ENCODE assay signal across 13 mouse cellular contexts in the genomic region with DNA sequence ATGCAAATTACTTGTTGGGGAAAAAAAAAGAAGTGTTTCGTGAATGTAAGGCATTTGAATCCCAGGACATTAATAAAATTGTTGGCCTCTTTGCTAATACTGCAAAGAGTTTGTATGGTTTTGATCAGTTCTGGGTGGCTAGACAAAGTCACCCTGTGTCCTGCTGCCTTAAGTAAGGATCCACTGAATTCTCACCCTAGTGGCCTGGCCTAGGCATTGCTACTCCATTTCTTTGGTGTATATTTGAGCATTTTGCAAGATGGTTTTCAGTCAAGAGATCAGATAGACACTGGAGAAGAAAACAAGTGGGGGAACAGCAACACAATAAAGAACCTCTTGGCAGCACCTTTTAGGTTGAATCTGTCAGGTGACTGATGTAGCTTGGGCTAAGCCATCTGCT. TPM values are rescaled to one million over a fixed set of nuclear protein-coding genes. Genes with fewer than 3 reads are reported as not detected.
DNase-seq lines count a peak whose midpoint lies in the region; ATAC-seq and TF ChIP-seq lines count a peak whose summit lies in the region.
"Had no signal": no experiment of that assay in that cellular context is flagged by ENCODE, and none has a peak within 500 bp of the region (broad histone marks: within the 10 kb centered on the region; RNA-seq: fewer than 3 reads in every experiment).

No protein-coding gene starts in this region.

- no peak overlapping the region for H3K4me3 ChIP-seq in heart, postnatal 0 days (ENCODE audit: low read depth, low read length)
- no peak overlapping the region for H3K4me3 ChIP-seq in lung, postnatal 0 days (ENCODE audit: low read depth, low read length)
- H3K4me3 ChIP-seq: embryonic facial prominence, embryonic 13.5 days; liver, embryonic 13.5 days had no signal

- H3K4me1 ChIP-seq in heart, postnatal 0 days (ENCODE audit: control insufficient read depth, insufficient read depth) = peaks cover 10% of the 10 kb centered on the region; the same call in 1 of the 2 replicates
- H3K4me1 ChIP-seq in lung, postnatal 0 days (ENCODE audit: insufficient read depth, low read depth, low read length) = no peaks in the 10 kb centered on the region
- H3K4me1 ChIP-seq: liver, embryonic 13.5 days had no signal

- no peak overlapping the region for H3K4me2 ChIP-seq in heart, postnatal 0 days (ENCODE audit: low read depth, low read length)
- H3K4me2 ChIP-seq in lung, postnatal 0 days (replicated peaks; ENCODE audit: low read depth, low read length) = no peak overlapping the region
- H3K4me2 ChIP-seq: embryonic facial prominence, embryonic 13.5 days; liver, embryonic 13.5 days had no signal

- ATAC-seq in heart, postnatal 0 days (ENCODE audit: insufficient read depth, low read depth) = no peak
- ATAC-seq in lung, postnatal 0 days = no peak
- ATAC-seq: midbrain, embryonic 16.5 days had no signal

- TF ChIP-seq CTCF in heart, postnatal 0 days (IDR thresholded peaks at IDR 0.05; ENCODE audit: low read depth) = peak; percentile 31
- peak; percentile 68 for TF ChIP-seq CTCF in lung, postnatal 0 days (IDR thresholded peaks at IDR 0.05)

- no peaks in the 10 kb centered on the region for H3K36me3 ChIP-seq in heart, postnatal 0 days (replicated peaks; ENCODE audit: control insufficient read depth, insufficient read depth, low read length)
- H3K36me3 ChIP-seq in lung, postnatal 0 days (ENCODE audit: insufficient read depth, low read length) = no peaks in the 10 kb centered on the region
- H3K36me3 ChIP-seq in splenic B cell, adult 2 months (ENCODE audit: control insufficient read depth, insufficient read depth, low read length, poor library complexity, severe bottlenecking) = no peaks in the 10 kb centered on the region
- H3K36me3 ChIP-seq: embryonic facial prominence, embryonic 13.5 days; liver, embryonic 13.5 days had no signal

- no peaks in the 10 kb centered on the region for H3K9me3 ChIP-seq in heart, postnatal 0 days (replicated peaks; ENCODE audit: control insufficient read depth, low read length)
- no peaks in the 10 kb centered on the region for H3K9me3 ChIP-seq in lung, postnatal 0 days (ENCODE audit: low read length)
- H3K9me3 ChIP-seq: embryonic facial prominence, embryonic 13.5 days; liver, embryonic 13.5 days had no signal

- H3K27me3 ChIP-seq in heart, postnatal 0 days (ENCODE audit: control insufficient read depth, insufficient read depth, low read length) = no peaks in the 10 kb centered on the region
- no peaks in the 10 kb centered on the region for H3K27me3 ChIP-seq in lung, postnatal 0 days (replicated peaks; ENCODE audit: insufficient read depth, low read length)
- no peaks in the 10 kb centered on the region for H3K27me3 ChIP-seq in splenic B cell, adult 2 months (ENCODE audit: control insufficient read depth, insufficient read depth, low read length, poor library complexity, severe bottlenecking)
- H3K27me3 ChIP-seq: embryonic facial prominence, embryonic 13.5 days had no signal

- WGBS in heart, postnatal 0 days = 81% methylated on average over 1 of the region's 1 CpGs
- 65% methylated on average over 1 of the region's 1 CpGs for WGBS in lung, postnatal 0 days

- DNase-seq in heart, postnatal 0 days (ENCODE audit: low spot score) = no peak
- DNase-seq in heart, adult 8-10 months (ENCODE audit: low spot score) = no peak
- DNase-seq in lung, postnatal 0 days (ENCODE audit: low spot score) = no peak
- no peak for DNase-seq in lung, postnatal 36 days
- DNase-seq in T-cell, adult 2 months (ENCODE audit: low spot score) = peak; percentile 4
- peak; percentile 48 for DNase-seq in splenic B cell, adult 2 months (ENCODE audit: low read depth, low spot score)
- DNase-seq in testis, postnatal 14 days (ENCODE audit: low spot score) = no peak
- DNase-seq in left cerebral cortex, adult 11 months (ENCODE audit: low spot score) = no peak
- DNase-seq: cerebellum, adult 8-10 months; liver, embryonic 13.5 days had no signal

- H3K9ac ChIP-seq in heart, postnatal 0 days (replicated peaks; ENCODE audit: low read depth, low read length) = no peak overlapping the region
- H3K9ac ChIP-seq in lung, postnatal 0 days (replicated peaks; ENCODE audit: low read depth) = no peak overlapping the region
- H3K9ac ChIP-seq: embryonic facial prominence, embryonic 13.5 days; liver, embryonic 13.5 days had no signal

- no peak overlapping the region for H3K27ac ChIP-seq in heart, postnatal 0 days (ENCODE audit: low read depth)
- no peak overlapping the region for H3K27ac ChIP-seq in lung, postnatal 0 days (ENCODE audit: low read length)
- H3K27ac ChIP-seq: embryonic facial prominence, embryonic 13.5 days; liver, embryonic 13.5 days had no signal

- no peak for TF ChIP-seq EP300 in heart, postnatal 0 days (IDR thresholded peaks at IDR 0.05; ENCODE audit: low read depth)
- no peak for TF ChIP-seq EP300 in lung, postnatal 0 days (IDR thresholded peaks at IDR 0.05)

RNA-seq across cellular contexts. Expression of gene Jun, which starts 6.9 kb away (rescaled TPM):
- 82.6 and 111 TPM in 2 replicates for total RNA-seq in heart, postnatal 0 days (2014; rRNA removed; ENCODE audit: low replicate concordance)
- polyA plus RNA-seq in heart, postnatal 0 days (2015; fragmentation: Nextera tagmentation; extraction: Ambion mirVana) = 49.5 and 74.1 TPM in 2 replicates
- total RNA-seq in heart, adult 8-10 months (2022) = 10 to 100 TPM; 38.5 to 58.4 (median 49.5) TPM
- polyA plus RNA-seq in lung, postnatal 0 days (2015; fragmentation: Nextera tagmentation; extraction: Ambion mirVana) = 145 and 158 TPM in 2 replicates
- total RNA-seq: MEL had no signal

Comparison
In these comparisons a context has a peak if more than half of its experiments do, and no peak if none do; other contexts are left out.
1. DNase-seq: peak in T-cell, adult 2 months (single experiment) and splenic B cell, adult 2 months (single experiment); none in heart, postnatal 0 days (single experiment), heart, adult 8-10 months (single experiment), lung, postnatal 0 days (single experiment), lung, postnatal 36 days (single experiment), testis, postnatal 14 days (single experiment) and left cerebral cortex, adult 11 months (single experiment).